8 mouse cellular contexts compared by ENCODE assay signal in the genomic region with DNA sequence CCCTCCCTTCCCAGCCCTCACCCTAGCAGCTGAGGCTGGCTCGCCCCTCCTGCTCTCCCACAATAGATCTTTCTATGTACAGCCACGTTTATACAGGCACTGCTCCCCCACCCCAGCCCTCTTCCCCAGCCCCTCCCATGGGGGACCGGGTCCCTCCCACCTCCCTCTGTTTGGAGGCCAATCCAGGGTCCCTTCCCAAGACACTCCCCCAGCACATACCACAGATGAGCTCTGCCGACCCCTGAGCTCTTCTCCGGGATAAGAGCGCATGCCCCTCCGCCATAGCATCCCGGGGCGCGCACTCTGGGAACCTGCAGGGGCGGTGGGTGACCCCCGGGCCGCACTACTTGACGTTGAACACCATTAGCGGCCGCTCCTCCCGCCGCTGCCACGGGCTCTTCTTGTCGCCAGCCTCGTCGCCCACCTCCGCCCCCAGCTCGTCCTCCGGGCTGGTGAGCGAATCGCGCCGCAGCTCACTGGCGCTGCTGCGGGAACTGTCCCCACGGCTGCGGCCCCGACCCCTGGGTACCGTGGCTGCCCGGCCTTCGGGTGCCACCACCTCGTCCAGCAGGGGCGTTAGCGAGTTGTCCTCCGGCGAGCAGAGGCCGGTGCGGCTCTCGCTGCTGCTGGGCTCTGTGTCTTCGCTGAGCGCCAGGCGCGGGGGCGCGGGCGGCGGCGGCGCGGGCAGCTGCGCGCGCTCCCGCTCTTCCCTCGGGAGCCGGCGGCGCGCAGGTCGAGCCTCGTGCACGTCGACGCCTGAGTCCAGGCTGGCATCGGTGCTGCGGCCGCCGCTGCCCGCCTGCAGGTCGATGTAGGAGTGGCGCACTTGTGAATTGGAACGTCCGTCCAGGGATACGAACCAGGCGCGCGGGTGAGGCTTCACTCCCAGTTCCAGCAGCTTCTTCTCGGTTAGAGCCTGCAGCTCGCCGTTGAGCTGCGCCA. TPM values are rescaled to one million over a fixed set of nuclear protein-coding genes. Genes with fewer than 3 reads are reported as not detected.
DNase-seq lines count a peak whose midpoint lies in the region; ATAC-seq and TF ChIP-seq lines count a peak whose summit lies in the region.

No protein-coding gene starts in this region.

- H3K9me3 ChIP-seq in forebrain, postnatal 0 days (ENCODE audit: low read length), result no peaks in the 10 kb centered on the region
- H3K9me3 ChIP-seq in hindbrain, embryonic 13.5 days, result no peaks in the 10 kb centered on the region

- peaks cover 12% of the 10 kb centered on the region for H3K4me1 ChIP-seq in forebrain, postnatal 0 days (ENCODE audit: insufficient read depth)
- H3K4me1 ChIP-seq in hindbrain, embryonic 13.5 days (replicated peaks), result peaks cover 55% of the 10 kb centered on the region

- peaks cover 76% of the 10 kb centered on the region for H3K36me3 ChIP-seq in forebrain, postnatal 0 days (ENCODE audit: insufficient read depth)
- peaks cover 89% of the 10 kb centered on the region for H3K36me3 ChIP-seq in hindbrain, embryonic 13.5 days

- peak; percentile 72 to 75 for DNase-seq in adrenal gland, adult 18-20 months (ENCODE audit: low spot score in 2 of 2)
- DNase-seq in cerebellum, adult 18-20 months, result peak; percentile 56 to 74
- DNase-seq in forebrain, postnatal 0 days, result peak; percentile 75
- peak; percentile 38 to 76 for DNase-seq in left cerebral cortex, adult 8-10 months (ENCODE audit: low spot score in 2 of 2)
- DNase-seq in lung, postnatal 36 days, result peak; percentile 70
- peak; percentile 76 for DNase-seq in right cerebral cortex, postnatal 14 days
- DNase-seq in c-Kit-positive CD71-positive TER-119-positive erythroid progenitor cells, embryonic 14.5 days (ENCODE audit: low spot score), result no peak

- no peaks in the 10 kb centered on the region for H3K27me3 ChIP-seq in forebrain, postnatal 0 days (ENCODE audit: insufficient read depth, low read length)
- 0 out of 2 replicates have a peak, but pooled peaks cover 18% of the 10 kb centered on the region for H3K27me3 ChIP-seq in hindbrain, embryonic 13.5 days

- H3K4me2 ChIP-seq in forebrain, postnatal 0 days (ENCODE audit: low read depth), result peak overlapping the region; percentile 55
- peak overlapping the region; percentile 56 for H3K4me2 ChIP-seq in hindbrain, embryonic 13.5 days

- H3K27ac ChIP-seq in forebrain, postnatal 0 days (ENCODE audit: low read depth, low read length), result peak overlapping the region; percentile 64
- H3K27ac ChIP-seq in hindbrain, embryonic 13.5 days, result peak overlapping the region; percentile 70

- peak overlapping the region; percentile 47 for H3K9ac ChIP-seq in forebrain, postnatal 0 days
- peak overlapping the region; percentile 71 for H3K9ac ChIP-seq in hindbrain, embryonic 13.5 days

- peak; percentile 50 for TF ChIP-seq CTCF in forebrain, postnatal 0 days (IDR thresholded peaks at IDR 0.05; ENCODE audit: low read depth)

- peak; percentile 26 for ATAC-seq in forebrain, postnatal 0 days
- ATAC-seq in hindbrain, embryonic 13.5 days (ENCODE audit: low FRiP score), result no peak

- peak overlapping the region; percentile 25 for H3K4me3 ChIP-seq in forebrain, postnatal 0 days (ENCODE audit: low read depth, low read length)
- H3K4me3 ChIP-seq in hindbrain, embryonic 13.5 days, result peak overlapping the region; percentile 36

- WGBS in forebrain, postnatal 0 days, result 9% methylated on average over 87 of the region's 87 CpGs
- WGBS in hindbrain, embryonic 13.5 days, result 6% methylated on average over 78 of the region's 87 CpGs

RNA-seq across cellular contexts. Expression of gene Grn, which starts 7.3 kb away (rescaled TPM):
- 100 to 1,000 TPM; 156 to 181 TPM for total RNA-seq in adrenal gland, adult 18-20 months (2021)
- 49.5 and 66.2 TPM in 2 replicates for total RNA-seq in forebrain, postnatal 0 days (2014; rRNA removed)
- 72.3 and 86.6 TPM in 2 replicates for polyA plus RNA-seq in forebrain, postnatal 0 days (2015; fragmentation: Nextera tagmentation; extraction: Ambion mirVana)
- polyA plus RNA-seq in hindbrain, embryonic 13.5 days (2015; fragmentation: Nextera tagmentation; extraction: Ambion mirVana), result 76.5 and 77.3 TPM in 2 replicates
- total RNA-seq in left cerebral cortex, adult 8-10 months (2022), result 100 to 1,000 TPM in 2 of 4 experiments, 10 to 100 TPM in 2; 51.6 to 142 (median 80.2) TPM

RNA-seq across cellular contexts. Expression of gene Fam171a2, which starts 10.1 kb away (rescaled TPM):
- total RNA-seq in adrenal gland, adult 18-20 months (2021), result 1 to 10 TPM; 3.4 to 3.5 TPM
- 351 and 361 TPM in 2 replicates for total RNA-seq in forebrain, postnatal 0 days (2014; rRNA removed)
- polyA plus RNA-seq in forebrain, postnatal 0 days (2015; fragmentation: Nextera tagmentation; extraction: Ambion mirVana), result 26.2 and 26.9 TPM in 2 replicates
- 15.9 and 17.1 TPM in 2 replicates for polyA plus RNA-seq in hindbrain, embryonic 13.5 days (2015; fragmentation: Nextera tagmentation; extraction: Ambion mirVana)
- total RNA-seq in left cerebral cortex, adult 8-10 months (2022), result 100 to 1,000 TPM in 2 of 4 experiments, 10 to 100 TPM in 2; 88.3 to 104 (median 96.8) TPM

RNA-seq across cellular contexts. Expression of gene Slc25a39, which starts 29.6 kb away (rescaled TPM):
- total RNA-seq in adrenal gland, adult 18-20 months (2021), result 100 to 1,000 TPM; 461 to 466 TPM
- 96.3 and 114 TPM in 2 replicates for total RNA-seq in forebrain, postnatal 0 days (2014; rRNA removed)
- polyA plus RNA-seq in forebrain, postnatal 0 days (2015; fragmentation: Nextera tagmentation; extraction: Ambion mirVana), result 120 and 129 TPM in 2 replicates
- polyA plus RNA-seq in hindbrain, embryonic 13.5 days (2015; fragmentation: Nextera tagmentation; extraction: Ambion mirVana), result 139 and 147 TPM in 2 replicates
- 10 to 100 TPM; 64.1 to 75.4 (median 68.9) TPM for total RNA-seq in left cerebral cortex, adult 8-10 months (2022)

RNA-seq across cellular contexts. Expression of gene Itga2b, which starts 32.5 kb away (rescaled TPM):
- total RNA-seq in adrenal gland, adult 18-20 months (2021), result 1 to 10 TPM; 3.4 to 3.6 TPM
- 2.2 and 3.7 TPM in 2 replicates for total RNA-seq in forebrain, postnatal 0 days (2014; rRNA removed)
- polyA plus RNA-seq in forebrain, postnatal 0 days (2015; fragmentation: Nextera tagmentation; extraction: Ambion mirVana), result 8.7 and 12.4 TPM in 2 replicates
- 5.9 and 6.2 TPM in 2 replicates for polyA plus RNA-seq in hindbrain, embryonic 13.5 days (2015; fragmentation: Nextera tagmentation; extraction: Ambion mirVana)
- total RNA-seq in left cerebral cortex, adult 8-10 months (2022), result 1 to 10 TPM; 2.2 to 7.8 (median 3.2) TPM

RNA-seq across cellular contexts. Expression of gene Rundc3a, which starts 44.2 kb away (rescaled TPM):
- 10 to 100 TPM; 40.0 to 45.9 TPM for total RNA-seq in adrenal gland, adult 18-20 months (2021)
- 306 and 418 TPM in 2 replicates for total RNA-seq in forebrain, postnatal 0 days (2014; rRNA removed)
- 118 and 121 TPM in 2 replicates for polyA plus RNA-seq in forebrain, postnatal 0 days (2015; fragmentation: Nextera tagmentation; extraction: Ambion mirVana)
- 135 and 144 TPM in 2 replicates for polyA plus RNA-seq in hindbrain, embryonic 13.5 days (2015; fragmentation: Nextera tagmentation; extraction: Ambion mirVana)
- 100 to 1,000 TPM; 433 to 468 (median 439) TPM for total RNA-seq in left cerebral cortex, adult 8-10 months (2022)

Comparison
In these comparisons a context has a peak if more than half of its experiments do, and no peak if none do; other contexts are left out.
1. RNA of gene Fam171a2, which starts 10.1 kb away (total RNA-seq): 351 to 361 TPM in forebrain, postnatal 0 days and 88.3 to 104 TPM in left cerebral cortex, adult 8-10 months; 3.4 to 3.5 TPM in adrenal gland, adult 18-20 months; every median in the first group is over 10 times any median in the second.